Mouse (Mus musculus): ENCODE data around the gene Apex2. TPM values are rescaled to one million over a fixed set of nuclear protein-coding genes. Genes with fewer than 3 reads are reported as not detected.
A peak's percentile ranks its signal among the peaks of the same experiment; 100 is the strongest.
"Not testable (repeated sequence)": the region's sequence is repeated elsewhere in the genome, so short reads cannot be mapped to it uniquely, and the experiment has no call there.

The Apex2 gene
- polyA plus RNA-seq, 1 experiment from 2014 or later: 6.7 TPM

GRCm38 (mm10) chrX:150511274-150511673 is 78.4 kb downstream of the Apex2 start:
- 68% methylated on average over 6 of the region's 6 CpGs for WGBS (ENCODE audit: insufficient replicate concordance)
- Histone ChIP-seq H3K27me3 (ENCODE audit: insufficient read depth, low read length) (no peaks in the 10 kb centered on the region), H3K27ac (ENCODE audit: low read depth) (no peak overlapping the region), H3K4me2 (ENCODE audit: low read depth, low read length) (no peak overlapping the region), H3K36me3 (replicated peaks; ENCODE audit: insufficient read depth, low read length) (0 out of 2 replicates have a peak, but pooled peaks cover 2% of the 10 kb centered on the region), H3K4me1 (ENCODE audit: insufficient read depth) (no peaks in the 10 kb centered on the region), H3K4me3 (ENCODE audit: low read depth, low read length) (no peak overlapping the region), H3K9ac (replicated peaks) (no peak overlapping the region), H3K9me3 (ENCODE audit: low read length) (no peaks in the 10 kb centered on the region)
- TF ChIP-seq EP300 (IDR thresholded peaks at IDR 0.05; ENCODE audit: low read depth) (no peak), CTCF (IDR thresholded peaks at IDR 0.05; ENCODE audit: low read depth) (no peak)
- DNase-seq (no peak), ATAC-seq (no peak)

GRCm38 (mm10) chrX:150510631-150511030 is 79.0 kb downstream of the Apex2 start:
- Histone ChIP-seq H3K9ac (replicated peaks) (no peak overlapping the region), H3K36me3 (replicated peaks; ENCODE audit: insufficient read depth, low read length) (0 out of 2 replicates have a peak, but pooled peaks cover 2% of the 10 kb centered on the region), H3K27me3 (ENCODE audit: insufficient read depth, low read length) (no peaks in the 10 kb centered on the region), H3K4me2 (ENCODE audit: low read depth, low read length) (no peak overlapping the region), H3K4me1 (ENCODE audit: insufficient read depth) (no peaks in the 10 kb centered on the region), H3K9me3 (ENCODE audit: low read length) (no peaks in the 10 kb centered on the region), H3K4me3 (ENCODE audit: low read depth, low read length) (no peak overlapping the region), H3K27ac (ENCODE audit: low read depth) (no peak overlapping the region)
- TF ChIP-seq EP300 (IDR thresholded peaks at IDR 0.05; ENCODE audit: low read depth) (0 out of 2 replicates have a peak, but pooled peaks have one; percentile 9), CTCF (IDR thresholded peaks at IDR 0.05; ENCODE audit: low read depth) (peak; percentile 77)
- DNase-seq (no peak), ATAC-seq (peak; percentile 59; the same call in 1 of the 2 replicates)
- WGBS (ENCODE audit: insufficient replicate concordance): 43% methylated on average over 4 of the region's 4 CpGs

- Histone ChIP-seq H3K4me1 (ENCODE audit: insufficient read depth) (no peaks in the 10 kb centered on the region), H3K27me3 (ENCODE audit: insufficient read depth, low read length) (no peaks in the 10 kb centered on the region), H3K4me3 (ENCODE audit: low read depth, low read length) (no peak overlapping the region), H3K4me2 (ENCODE audit: low read depth, low read length) (no peak overlapping the region), H3K36me3 (replicated peaks; ENCODE audit: insufficient read depth, low read length) (0 out of 2 replicates have a peak, but pooled peaks cover 2% of the 10 kb centered on the region), H3K27ac (ENCODE audit: low read depth) (no peak overlapping the region), H3K9me3 (ENCODE audit: low read length) (no peaks in the 10 kb centered on the region), H3K9ac (replicated peaks) (no peak overlapping the region)
- ATAC-seq (no peak), DNase-seq (no peak)
- WGBS (ENCODE audit: insufficient replicate concordance): 70% methylated on average over 6 of the region's 6 CpGs
- no peak for TF ChIP-seq EP300 (IDR thresholded peaks at IDR 0.05; ENCODE audit: low read depth)
- TF ChIP-seq CTCF (IDR thresholded peaks at IDR 0.05; ENCODE audit: low read depth): no peak
These were observed 81.0 kb downstream of the Apex2 start for GRCm38 (mm10) chrX:150508696-150509095.

- 55% methylated on average over 1 of the region's 10 CpGs for WGBS (ENCODE audit: insufficient replicate concordance)
- H3K9me3 ChIP-seq (ENCODE audit: low read length); H3K4me3 ChIP-seq (ENCODE audit: low read depth, low read length); DNase-seq; H3K4me2 ChIP-seq (ENCODE audit: low read depth, low read length); H3K9ac ChIP-seq (replicated peaks); ATAC-seq; H3K27me3 ChIP-seq (ENCODE audit: insufficient read depth, low read length); H3K4me1 ChIP-seq (ENCODE audit: insufficient read depth); H3K36me3 ChIP-seq (replicated peaks; ENCODE audit: insufficient read depth, low read length); H3K27ac ChIP-seq (ENCODE audit: low read depth): not testable (repeated sequence)
These were observed 101.9 kb downstream of the Apex2 start for GRCm38 (mm10) chrX:150487811-150488210.

- not testable (repeated sequence) for H3K4me3 ChIP-seq (ENCODE audit: low read depth, low read length)
These were observed 103.2 kb downstream of the Apex2 start for GRCm38 (mm10) chrX:150486314-150487030.

GRCm38 (mm10) chrX:150477854-150478780 is 111.6 kb downstream of the Apex2 start:
- H3K27me3 ChIP-seq (ENCODE audit: insufficient read depth, low read length): no peaks in the 10 kb centered on the region
- DNase-seq (peak; percentile 85), ATAC-seq (peak; percentile 99)
- H3K9me3 ChIP-seq (ENCODE audit: low read length): no peaks in the 10 kb centered on the region
- peaks cover 2% of the 10 kb centered on the region; the same call in 1 of the 2 replicates for H3K4me1 ChIP-seq (ENCODE audit: insufficient read depth)
- TF ChIP-seq EP300 (IDR thresholded peaks at IDR 0.05; ENCODE audit: low read depth) (peak; percentile 76), CTCF (IDR thresholded peaks at IDR 0.05; ENCODE audit: low read depth) (peak; percentile 96)
- peak overlapping the region; percentile 58 for H3K9ac ChIP-seq (replicated peaks)
- 0% methylated on average over 28 of the region's 34 CpGs for WGBS (ENCODE audit: insufficient replicate concordance)
- H3K4me3 ChIP-seq (ENCODE audit: low read depth, low read length): peak overlapping the region; percentile 58
- H3K36me3 ChIP-seq (replicated peaks; ENCODE audit: insufficient read depth, low read length): no peaks in the 10 kb centered on the region
- H3K4me2 ChIP-seq (ENCODE audit: low read depth, low read length): peak overlapping the region; percentile 45
- peak overlapping the region; percentile 81 for H3K27ac ChIP-seq (ENCODE audit: low read depth)

More at GRCm38 (mm10) chrX:150486314-150487030, 103.2 kb downstream of the Apex2 start:
- 0 out of 2 replicates have a peak, but pooled peaks have one; percentile 8 for TF ChIP-seq EP300 (IDR thresholded peaks at IDR 0.05; ENCODE audit: low read depth)
- not testable (repeated sequence) for H3K27me3 ChIP-seq (ENCODE audit: insufficient read depth, low read length); H3K36me3 ChIP-seq (replicated peaks; ENCODE audit: insufficient read depth, low read length); H3K9me3 ChIP-seq (ENCODE audit: low read length); H3K27ac ChIP-seq (ENCODE audit: low read depth); DNase-seq; ATAC-seq; H3K4me2 ChIP-seq (ENCODE audit: low read depth, low read length); H3K4me1 ChIP-seq (ENCODE audit: insufficient read depth); H3K9ac ChIP-seq (replicated peaks)
- WGBS (ENCODE audit: insufficient replicate concordance): 28% methylated on average over 5 of the region's 22 CpGs

All from liver, postnatal 0 days (tissue).